Comparison of ENCODE assay signal across 19 mouse cellular contexts in the genomic region with DNA sequence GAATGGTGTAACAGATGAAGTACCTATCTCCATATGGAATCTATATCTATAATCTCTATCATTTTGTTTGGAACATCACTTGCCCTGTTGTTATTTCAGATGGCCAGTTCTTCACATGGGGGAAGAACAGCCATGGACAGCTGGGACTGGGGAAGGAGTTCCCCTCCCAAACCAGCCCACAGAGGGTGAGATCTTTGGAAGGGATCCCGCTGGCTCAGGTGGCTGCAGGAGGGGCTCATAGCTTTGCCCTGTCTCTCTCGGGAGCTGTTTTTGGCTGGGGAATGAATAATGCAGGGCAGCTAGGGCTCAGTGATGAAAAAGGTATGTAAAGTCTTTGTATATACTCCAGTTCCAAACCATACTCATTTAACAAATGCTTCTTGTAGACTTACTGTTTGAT. TPM values are rescaled to one million over a fixed set of nuclear protein-coding genes. Genes with fewer than 3 reads are reported as not detected.
DNase-seq lines count a peak whose midpoint lies in the region; ATAC-seq lines count a peak whose summit lies in the region.
"Had no signal": no experiment of that assay in that cellular context is flagged by ENCODE, and none has a peak within 500 bp of the region (broad histone marks: within the 10 kb centered on the region; RNA-seq: fewer than 3 reads in every experiment).

No protein-coding gene starts in this region.

- H3K27me3 ChIP-seq in midbrain, embryonic 11.5 days (ENCODE audit: control insufficient read depth, insufficient read depth, low read length): no peaks in the 10 kb centered on the region
- H3K27me3 ChIP-seq in midbrain, embryonic 10.5 days (ENCODE audit: low read depth, poor library complexity, severe bottlenecking): no peaks in the 10 kb centered on the region
- H3K27me3 ChIP-seq: embryonic facial prominence, embryonic 15.5 days; liver, embryonic 12.5 days; lung, embryonic 15.5 days had no signal

- H3K9ac ChIP-seq in midbrain, embryonic 11.5 days (ENCODE audit: low read length): no peak overlapping the region
- H3K9ac ChIP-seq: embryonic facial prominence, embryonic 15.5 days; forebrain, embryonic 12.5 days; hindbrain, embryonic 14.5 days; liver, embryonic 12.5 days; lung, embryonic 15.5 days had no signal

- no peak overlapping the region for H3K27ac ChIP-seq in midbrain, embryonic 11.5 days (ENCODE audit: low read depth, low read length)
- H3K27ac ChIP-seq in midbrain, embryonic 10.5 days (replicated peaks): no peak overlapping the region
- H3K27ac ChIP-seq: embryonic facial prominence, embryonic 15.5 days; forebrain, embryonic 12.5 days; hindbrain, embryonic 14.5 days; kidney, postnatal 0 days; liver, embryonic 12.5 days; lung, embryonic 15.5 days; stomach, postnatal 0 days had no signal

- 78% methylated on average over 2 of the region's 2 CpGs for WGBS in midbrain, embryonic 11.5 days
- WGBS in midbrain, embryonic 10.5 days: 80% methylated on average over 2 of the region's 2 CpGs

- H3K9me3 ChIP-seq in midbrain, embryonic 11.5 days (ENCODE audit: control insufficient read depth, low read length): no peaks in the 10 kb centered on the region
- H3K9me3 ChIP-seq in midbrain, embryonic 10.5 days (replicated peaks): no peaks in the 10 kb centered on the region
- H3K9me3 ChIP-seq: embryonic facial prominence, embryonic 15.5 days; forebrain, embryonic 12.5 days; liver, embryonic 12.5 days; lung, embryonic 15.5 days had no signal

- H3K4me1 ChIP-seq in midbrain, embryonic 11.5 days (ENCODE audit: control insufficient read depth, insufficient read depth, low read length): no peaks in the 10 kb centered on the region
- no peaks in the 10 kb centered on the region for H3K4me1 ChIP-seq in midbrain, embryonic 10.5 days
- H3K4me1 ChIP-seq: forebrain, embryonic 12.5 days; liver, embryonic 12.5 days; lung, embryonic 15.5 days had no signal

- no peaks in the 10 kb centered on the region for H3K36me3 ChIP-seq in midbrain, embryonic 11.5 days (ENCODE audit: control insufficient read depth, insufficient read depth, low read length)
- peaks cover 2% of the 10 kb centered on the region; the same call in 1 of the 2 replicates for H3K36me3 ChIP-seq in midbrain, embryonic 10.5 days
- H3K36me3 ChIP-seq: liver, embryonic 12.5 days; lung, embryonic 15.5 days had no signal

- no peak overlapping the region for H3K4me2 ChIP-seq in midbrain, embryonic 11.5 days
- H3K4me2 ChIP-seq: embryonic facial prominence, embryonic 15.5 days; forebrain, embryonic 12.5 days; hindbrain, embryonic 14.5 days; liver, embryonic 12.5 days; lung, embryonic 15.5 days had no signal

- ATAC-seq in midbrain, embryonic 11.5 days (ENCODE audit: low FRiP score): no peak
- ATAC-seq: activated CD4-positive, CD25-positive, alpha-beta regulatory T cell, adult 4 months; intestine, embryonic 16.5 days; liver, embryonic 12.5 days had no signal

- no peak overlapping the region for H3K4me3 ChIP-seq in midbrain, embryonic 11.5 days (ENCODE audit: low read depth, low read length)
- no peak overlapping the region for H3K4me3 ChIP-seq in midbrain, embryonic 10.5 days
- H3K4me3 ChIP-seq: embryonic facial prominence, embryonic 15.5 days; forebrain, embryonic 12.5 days; liver, embryonic 12.5 days; lung, embryonic 15.5 days had no signal

- peak; percentile 56 to 84 for DNase-seq in cerebellum, postnatal 10 days
- no peak for DNase-seq in cerebellum, adult 11-12 months
- DNase-seq in heart, adult 8-10 months (ENCODE audit: low spot score): peak; percentile 24
- DNase-seq in heart, adult 11 months: no peak
- DNase-seq in midbrain, embryonic 11.5 days (ENCODE audit: low spot score, missing footprints): peak; percentile 28
- no peak for DNase-seq in midbrain, embryonic 10.5 days (ENCODE audit: low spot score)
- peak; percentile 54 for DNase-seq in heart, postnatal 4 days
- DNase-seq: adrenal gland, postnatal 25 days; thymus, postnatal 14 days had no signal

RNA-seq across cellular contexts. Expression of a gene that starts 25.2 kb away (rescaled TPM):
- 10 to 100 TPM; 29.4 to 83.7 (median 46.4) TPM for total RNA-seq in heart, adult 8-10 months (2022)
- polyA plus RNA-seq in midbrain, embryonic 11.5 days (2014; fragmentation: Nextera tagmentation; extraction: Ambion mirVana): 7.7 and 8.7 TPM in 2 replicates
- polyA plus RNA-seq in midbrain, embryonic 10.5 days (2016; fragmentation: Nextera tagmentation; extraction: Ambion mirVana): 5.7 and 8.7 TPM in 2 replicates
- 100 to 1,000 TPM; 116 to 127 TPM for total RNA-seq in heart, postnatal 4 days (2021)

RNA-seq across cellular contexts. Expression of a gene that starts 50.4 kb away (rescaled TPM):
- total RNA-seq in heart, adult 8-10 months (2022): 1 to 10 TPM in 2 of 4 experiments, under 1 TPM in 2; 0.86 to 1.6 (median 1.1) TPM
- 41.7 and 42.5 TPM in 2 replicates for polyA plus RNA-seq in midbrain, embryonic 11.5 days (2014; fragmentation: Nextera tagmentation; extraction: Ambion mirVana)
- 10.8 and 17.0 TPM in 2 replicates for polyA plus RNA-seq in midbrain, embryonic 10.5 days (2016; fragmentation: Nextera tagmentation; extraction: Ambion mirVana)
- total RNA-seq in heart, postnatal 4 days (2021): 1 to 10 TPM; 1.3 to 1.9 TPM
- total RNA-seq: megakaryocyte, adult 5-6 weeks had no signal

Comparison
In these comparisons a context has a peak if more than half of its experiments do, and no peak if none do; other contexts are left out.
1. DNase-seq: peak in cerebellum, postnatal 10 days (2 of 2), heart, adult 8-10 months (single experiment), midbrain, embryonic 11.5 days (single experiment) and heart, postnatal 4 days (single experiment); none in cerebellum, adult 11-12 months (single experiment), heart, adult 11 months (single experiment) and midbrain, embryonic 10.5 days (single experiment).